Mouse (Mus musculus) embryonic facial prominence, embryonic 14.5 days (tissue): ENCODE measurements around the gene Myl7. TPM values are rescaled to one million over a fixed set of nuclear protein-coding genes. Genes with fewer than 3 reads are reported as not detected.
A peak's percentile ranks its signal among the peaks of the same experiment; 100 is the strongest.
"Not testable (repeated sequence)": the region's sequence is repeated elsewhere in the genome, so short reads cannot be mapped to it uniquely, and the experiment has no call there.

Source experiments
- ATAC-seq: fragments of 200-750 bp; cut with Nextera tagmentation; 2 replicates; pipeline ENCODE4 v1.8.0; 2017; ENCODE audit warnings: low read depth, moderate number of reproducible peaks, moderate TSS enrichment
- DNase-seq: peaks from one replicate; pipeline ENCODE4 v3.0.0-alpha.2; 2015; ENCODE audit warnings: low spot score
- H3K27ac ChIP-seq: fragments of 300-500 bp; sonication (generic); replicated peaks from 2 replicates; pipeline ENCODE4 v1.5.1; 2014; ENCODE audit warnings: low read depth, mild to moderate bottlenecking, low read length, moderate library complexity
- H3K27me3 ChIP-seq: fragments of 300-500 bp; sonication (generic); replicated peaks from 2 replicates; pipeline ENCODE4 v1.6.1; 2014; ENCODE audit warnings: low read length; ENCODE audit not compliant: control insufficient read depth, insufficient read depth
- H3K36me3 ChIP-seq: fragments of 300-500 bp; sonication (generic); 2 replicates; pipeline ENCODE4 v1.6.1; 2014; ENCODE audit warnings: low read length, mixed read lengths; ENCODE audit not compliant: control insufficient read depth, insufficient read depth
- H3K4me1 ChIP-seq: fragments of 300-500 bp; sonication (generic); 2 replicates; pipeline ENCODE4 v1.6.1; 2014; ENCODE audit warnings: antibody characterized with exemption, low read length; ENCODE audit not compliant: control insufficient read depth, insufficient read depth
- H3K4me2 ChIP-seq: fragments of 300-500 bp; sonication (generic); 2 replicates; pipeline ENCODE4 v1.6.1; 2014; ENCODE audit warnings: low read depth, mild to moderate bottlenecking, low read length, moderate library complexity, mixed read lengths
- H3K4me3 ChIP-seq: fragments of 300-500 bp; sonication (generic); 2 replicates; pipeline ENCODE4 v1.5.1; 2014; ENCODE audit warnings: low read depth, mild to moderate bottlenecking, low read length
- H3K9ac ChIP-seq: fragments of 300-500 bp; sonication (generic); 2 replicates; pipeline ENCODE4 v1.6.1; 2014; ENCODE audit warnings: low read depth, mild to moderate bottlenecking, low read length, moderate library complexity, mixed read lengths
- H3K9me3 ChIP-seq: fragments of 300-500 bp; sonication (generic); 2 replicates; pipeline ENCODE4 v1.6.1; 2016; ENCODE audit warnings: low read length; ENCODE audit not compliant: control insufficient read depth
- WGBS: fragments of 180-500 bp; shearing (Covaris S2); extraction: QIAGEN DNeasy Blood & Tissue Kit; methylation state at CpG from one replicate; pipeline ENCODE4 v1.1.7; 2014; 5-methylcytosine and 5-hydroxymethylcytosine counted together
- polyA plus RNA-seq: library from polyadenylated mRNA; unstranded; fragments of >200 nt; fragmentation: Nextera tagmentation; extraction: Ambion mirVana; gene quantifications from 2 replicates; pipeline ENCODE4 v1.2.1, GENCODE M21; 2014

The Myl7 gene
- polyA plus RNA-seq, 1 experiment from 2014 or later, result 0.63 TPM

DNA sequence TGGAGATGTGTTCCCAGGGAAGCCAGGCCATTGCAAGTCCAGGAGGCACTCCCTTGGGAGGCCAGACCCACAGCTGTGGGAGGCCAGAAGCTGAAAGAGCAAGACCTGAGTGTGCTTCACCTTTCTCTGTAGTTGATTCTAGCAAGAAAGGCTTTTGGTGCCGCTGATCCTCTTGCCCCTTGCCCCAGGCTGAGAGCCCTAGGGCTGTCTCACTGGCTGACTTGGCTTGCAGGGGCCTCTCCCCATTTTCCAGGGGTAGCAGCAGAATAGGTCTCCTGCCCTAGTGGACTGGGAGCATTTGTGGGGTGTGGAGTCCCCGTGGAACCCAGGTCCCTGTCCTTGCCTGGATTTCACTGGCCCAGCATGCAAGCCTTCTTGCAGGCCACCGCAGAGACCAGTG, 2.7 kb upstream of the Myl7 start:
- Histone ChIP-seq H3K4me3 (peak overlapping the region; percentile 44), H3K4me2 (peak overlapping the region; percentile 78), H3K27me3 (peaks cover 7% of the 10 kb centered on the region; the same call in 1 of the 2 replicates), H3K9me3 (no peaks in the 10 kb centered on the region), H3K4me1 (peaks cover 27% of the 10 kb centered on the region), H3K36me3 (no peaks in the 10 kb centered on the region), H3K9ac (peak overlapping the region; percentile 67), H3K27ac (no peak overlapping the region)
- 17% methylated on average over 2 of the region's 3 CpGs for WGBS
- DNase-seq (no peak), ATAC-seq (no peak)

DNA sequence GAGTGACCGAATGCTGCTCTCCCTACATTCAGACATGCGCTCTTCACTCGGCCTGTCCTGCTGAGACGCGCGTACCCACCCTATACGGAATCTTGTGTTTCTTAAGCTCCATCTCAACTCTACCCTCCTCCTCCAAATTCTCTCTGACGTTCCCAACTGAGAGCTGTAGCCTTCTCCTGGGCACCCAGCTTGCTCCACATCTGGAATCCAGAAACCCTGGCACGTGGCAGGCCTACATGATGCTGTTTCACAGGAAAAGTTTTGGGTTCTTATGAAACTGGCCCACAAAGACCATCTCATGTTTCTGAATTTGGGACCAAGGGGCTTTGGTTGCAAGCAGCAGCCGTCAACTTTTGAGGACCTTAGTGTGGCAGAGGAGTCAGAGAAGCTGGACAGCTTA, 704 bp upstream of the Myl7 start:
- Histone ChIP-seq H3K4me2 (no peak overlapping the region), H3K4me1 (peaks cover 27% of the 10 kb centered on the region), H3K9me3 (no peaks in the 10 kb centered on the region), H3K36me3 (no peaks in the 10 kb centered on the region), H3K9ac (no peak overlapping the region), H3K27me3 (peaks cover 7% of the 10 kb centered on the region; the same call in 1 of the 2 replicates), H3K4me3 (no peak overlapping the region), H3K27ac (no peak overlapping the region)
- ATAC-seq (no peak), DNase-seq (no peak)
- 85% methylated on average over 10 of the region's 10 CpGs for WGBS

DNA sequence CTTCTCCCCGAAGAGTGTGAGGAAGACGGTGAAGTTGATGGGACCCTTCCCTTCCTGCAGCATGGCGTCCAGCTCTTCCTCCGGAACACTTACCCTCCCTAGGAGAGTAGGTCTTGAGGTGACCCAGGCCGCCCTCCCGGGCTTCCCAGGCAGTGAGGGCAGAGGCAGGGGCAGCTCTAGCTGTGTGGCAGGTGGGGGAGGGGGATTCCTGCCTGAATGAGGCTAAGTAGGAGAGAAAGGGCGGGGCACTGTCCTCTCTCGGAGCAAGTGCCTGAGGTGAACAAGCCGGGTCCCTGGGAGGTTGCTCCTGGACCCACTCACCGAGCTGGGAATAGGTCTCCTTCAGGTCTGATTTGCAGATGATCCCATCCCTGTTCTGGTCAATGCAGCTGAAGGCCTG, 743 bp downstream of the Myl7 start:
- WGBS, result 13% methylated on average over 6 of the region's 10 CpGs
- Histone ChIP-seq H3K4me1 (peaks cover 30% of the 10 kb centered on the region), H3K36me3 (no peaks in the 10 kb centered on the region), H3K27ac (no peak overlapping the region), H3K27me3 (peaks cover 7% of the 10 kb centered on the region; the same call in 1 of the 2 replicates), H3K4me3 (no peak overlapping the region), H3K9ac (no peak overlapping the region), H3K9me3 (no peaks in the 10 kb centered on the region), H3K4me2 (no peak overlapping the region)
- DNase-seq, result no peak
- no peak for ATAC-seq

DNA sequence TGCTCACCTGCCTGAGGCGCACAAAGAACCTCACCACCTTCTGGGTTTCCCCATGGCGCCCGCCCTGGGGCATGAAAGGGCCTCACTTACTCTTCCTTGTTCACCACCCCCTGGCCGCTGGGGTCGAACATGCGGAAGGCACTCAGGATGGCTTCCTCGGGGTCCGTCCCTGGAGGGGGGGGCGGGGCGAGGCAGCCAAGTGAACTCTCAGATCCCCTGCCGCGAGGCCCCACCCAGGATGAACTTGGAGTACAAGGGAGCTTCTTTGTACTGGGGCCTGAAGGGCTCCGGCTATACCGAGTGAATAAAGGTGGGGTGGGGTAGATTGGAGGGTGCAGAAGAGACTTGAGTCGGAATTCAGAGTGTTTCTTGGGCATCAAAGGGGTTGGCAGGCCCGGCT, 1.4 kb downstream of the Myl7 start:
- H3K27ac ChIP-seq, result no peak overlapping the region
- no peak overlapping the region for H3K4me3 ChIP-seq
- peaks cover 7% of the 10 kb centered on the region; the same call in 1 of the 2 replicates for H3K27me3 ChIP-seq
- H3K9me3 ChIP-seq, result no peaks in the 10 kb centered on the region
- H3K4me1 ChIP-seq, result peaks cover 28% of the 10 kb centered on the region
- WGBS, result 10% methylated on average over 16 of the region's 16 CpGs
- no peak overlapping the region for H3K9ac ChIP-seq
- H3K4me2 ChIP-seq, result no peak overlapping the region
- no peaks in the 10 kb centered on the region for H3K36me3 ChIP-seq
- no peak for ATAC-seq
- DNase-seq, result no peak

DNA sequence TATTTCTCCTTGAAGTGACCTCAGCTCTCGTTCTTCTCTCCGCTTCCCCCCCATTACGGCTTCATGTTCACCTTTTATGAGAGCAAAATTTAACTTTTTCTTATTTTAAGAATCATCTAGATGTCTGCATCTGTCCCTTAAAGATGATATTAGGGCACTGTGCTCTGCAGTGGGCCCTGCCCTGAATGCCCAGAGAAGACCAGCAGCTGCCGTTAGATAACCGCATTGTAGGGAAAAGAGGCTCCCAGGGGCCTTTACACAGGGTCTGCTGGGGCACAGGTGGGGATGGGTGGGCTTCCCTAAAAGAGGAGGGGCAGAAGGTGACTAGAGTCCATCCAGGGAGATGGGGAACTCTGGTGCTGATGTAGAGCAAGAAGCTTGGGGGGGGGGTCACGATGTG, 4.8 kb downstream of the Myl7 start:
- no peak overlapping the region for H3K4me3 ChIP-seq
- no peak for DNase-seq
- ATAC-seq, result no peak

DNA sequence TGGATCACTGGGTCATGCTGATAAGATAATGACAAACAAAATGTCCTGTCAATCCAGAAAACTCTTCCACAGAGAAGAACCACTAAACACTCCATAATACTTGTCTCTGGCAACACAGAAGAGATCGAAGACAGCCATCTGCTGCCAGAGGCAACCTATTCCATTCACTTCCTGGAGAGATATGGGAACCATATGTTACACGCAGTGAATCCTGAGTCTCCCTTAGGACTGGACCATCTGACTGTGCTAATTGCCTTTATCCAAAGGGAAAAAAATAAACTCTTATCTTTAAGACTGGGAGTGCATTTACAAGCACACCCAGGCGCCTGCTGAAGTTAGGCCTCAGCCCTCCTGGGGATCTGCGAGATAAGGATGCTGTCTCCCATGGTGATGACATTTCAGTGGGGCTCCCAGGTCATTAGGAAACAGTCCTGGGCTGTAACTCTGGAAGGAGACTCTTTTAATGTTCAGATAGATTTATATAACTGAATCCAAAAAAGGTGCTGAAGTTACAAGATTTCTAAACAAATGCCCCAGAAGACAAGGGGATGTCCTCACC, 5.7 kb downstream of the Myl7 start:
- DNase-seq, result no peak
- no peak overlapping the region for H3K27ac ChIP-seq
- H3K9me3 ChIP-seq, result no peaks in the 10 kb centered on the region
- ATAC-seq, result peak; percentile 50; the same call in 1 of the 2 replicates
- no peaks in the 10 kb centered on the region for H3K36me3 ChIP-seq
- peaks cover 3% of the 10 kb centered on the region; the same call in 1 of the 2 replicates for H3K27me3 ChIP-seq
- no peak overlapping the region for H3K4me2 ChIP-seq
- H3K4me3 ChIP-seq, result no peak overlapping the region
- peaks cover 23% of the 10 kb centered on the region for H3K4me1 ChIP-seq
- no peak overlapping the region for H3K9ac ChIP-seq
- 23% methylated on average over 4 of the region's 4 CpGs for WGBS

More for the DNA sequence above, 4.8 kb downstream of the Myl7 start:
- WGBS, result 63% methylated on average over 6 of the region's 6 CpGs
- Histone ChIP-seq H3K4me2 (no peak overlapping the region), H3K27ac (no peak overlapping the region), H3K4me1 (peaks cover 25% of the 10 kb centered on the region), H3K27me3 (peaks cover 7% of the 10 kb centered on the region; the same call in 1 of the 2 replicates), H3K9me3 (no peaks in the 10 kb centered on the region), H3K9ac (no peak overlapping the region), H3K36me3 (no peaks in the 10 kb centered on the region)

GRCm38 (mm10) chr11:5892151-5892591, 6.4 kb downstream of the Myl7 start:
- no peak overlapping the region for H3K27ac ChIP-seq
- WGBS, result 36% methylated on average over 8 of the region's 8 CpGs
- H3K4me3 ChIP-seq, result no peak overlapping the region
- H3K4me2 ChIP-seq, result no peak overlapping the region
- H3K9ac ChIP-seq, result no peak overlapping the region
- no peaks in the 10 kb centered on the region for H3K36me3 ChIP-seq
- peaks cover 16% of the 10 kb centered on the region for H3K4me1 ChIP-seq
- ATAC-seq (peak; percentile 27; the same call in 1 of the 2 replicates), DNase-seq (peak; percentile 42)
- no peaks in the 10 kb centered on the region for H3K9me3 ChIP-seq
- H3K27me3 ChIP-seq, result no peaks in the 10 kb centered on the region

DNA sequence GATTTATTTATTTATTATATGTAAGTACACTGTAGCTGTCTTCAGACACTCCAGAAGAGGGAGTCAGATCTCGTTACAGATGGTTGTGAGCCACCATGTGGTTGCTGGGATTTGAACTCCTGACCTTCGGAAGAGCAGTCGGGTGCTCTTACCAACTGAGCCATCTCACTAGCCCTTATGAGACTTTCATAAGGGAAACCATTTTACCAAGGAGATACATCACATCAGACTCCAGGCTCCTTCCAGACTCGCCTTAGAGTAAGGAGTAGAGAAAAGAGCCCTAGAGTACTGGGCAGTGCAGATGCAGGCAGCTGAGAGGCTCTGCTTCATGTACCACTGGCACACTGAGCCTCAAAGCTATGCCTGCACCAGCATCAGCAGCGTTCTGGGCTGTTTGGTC, 10.0 kb downstream of the Myl7 start:
- WGBS, result 47% methylated on average over 4 of the region's 5 CpGs
- not testable (repeated sequence) for H3K27ac ChIP-seq, DNase-seq, H3K9ac ChIP-seq, H3K36me3 ChIP-seq, H3K4me3 ChIP-seq, H3K9me3 ChIP-seq, ATAC-seq, H3K27me3 ChIP-seq, H3K4me2 ChIP-seq
- H3K4me1 ChIP-seq, result peaks cover 14% of the 10 kb centered on the region; the same call in 1 of the 2 replicates

DNA sequence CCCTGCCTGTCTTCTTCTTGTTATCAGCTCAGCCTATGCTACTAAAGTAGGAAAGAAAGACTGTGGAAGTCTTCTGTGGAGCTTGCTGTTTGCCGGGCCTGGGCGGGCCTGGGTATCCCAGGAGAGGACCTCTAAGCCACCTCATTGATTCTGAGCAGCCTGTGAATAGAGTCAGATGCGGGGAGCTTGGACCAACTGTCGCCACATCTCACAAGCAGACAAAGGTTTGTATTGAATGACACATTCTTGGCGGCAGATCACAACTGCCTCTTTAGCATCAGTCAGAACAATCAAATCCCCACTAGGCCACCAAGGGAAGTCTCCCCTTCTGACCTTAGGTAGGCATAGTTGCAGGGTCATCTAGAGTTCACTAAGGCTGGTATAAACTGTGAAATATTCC, 11.3 kb downstream of the Myl7 start:
- 37% methylated on average over 5 of the region's 5 CpGs for WGBS
- H3K4me1 ChIP-seq, result peaks cover 9% of the 10 kb centered on the region; the same call in 1 of the 2 replicates

More for the DNA sequence above, 11.3 kb downstream of the Myl7 start:
- Histone ChIP-seq H3K36me3 (no peaks in the 10 kb centered on the region), H3K27ac (no peak overlapping the region), H3K27me3 (no peaks in the 10 kb centered on the region), H3K4me3 (no peak overlapping the region), H3K9ac (peak overlapping the region; percentile 30; the same call in 1 of the 2 replicates), H3K9me3 (no peaks in the 10 kb centered on the region), H3K4me2 (no peak overlapping the region)
- ATAC-seq, result peak; percentile 37; the same call in 1 of the 2 replicates
- DNase-seq, result peak; percentile 60
